Mouse (Mus musculus) skeletal muscle tissue, adult 2 months (tissue): ENCODE measurements around the gene Cdc14a.
A peak's percentile ranks its signal among the peaks of the same experiment; 100 is the strongest.

Experiments used
- DNase-seq: peaks from one replicate; pipeline ENCODE4 v3.0.0-alpha.2; 2012; ENCODE audit warnings: low read depth, low spot score

Gene Cdc14a

GRCm38 (mm10) chr3:116329023-116329762 is 94.6 kb downstream of the Cdc14a start:
- no peak for DNase-seq

GRCm38 (mm10) chr3:116327616-116328004 is 96.2 kb downstream of the Cdc14a start:
- no peak for DNase-seq

GRCm38 (mm10) chr3:116327001-116327615 is 96.7 kb downstream of the Cdc14a start:
- peak; percentile 60 for DNase-seq

- no peak for DNase-seq
Observed at GRCm38 (mm10) chr3:116325501-116325900, 98.3 kb downstream of the Cdc14a start.

- DNase-seq = no peak
Observed at GRCm38 (mm10) chr3:116319696-116320095, 104.1 kb downstream of the Cdc14a start.

GRCm38 (mm10) chr3:116311838-116312237 is 112.0 kb downstream of the Cdc14a start:
- no peak for DNase-seq

- DNase-seq = no peak
Observed at GRCm38 (mm10) chr3:116311173-116311572, 112.7 kb downstream of the Cdc14a start.

- no peak for DNase-seq
Observed at GRCm38 (mm10) chr3:116310672-116311071, 113.2 kb downstream of the Cdc14a start.

GRCm38 (mm10) chr3:116310033-116310432 is 113.8 kb downstream of the Cdc14a start:
- DNase-seq = no peak

GRCm38 (mm10) chr3:116304800-116305753 is 118.8 kb downstream of the Cdc14a start:
- DNase-seq = no peak

GRCm38 (mm10) chr3:116302581-116302980 is 121.3 kb downstream of the Cdc14a start:
- DNase-seq = no peak

GRCm38 (mm10) chr3:116301754-116302153 is 122.1 kb downstream of the Cdc14a start:
- DNase-seq = no peak

GRCm38 (mm10) chr3:116298727-116299126 is 125.1 kb downstream of the Cdc14a start:
- no peak for DNase-seq

GRCm38 (mm10) chr3:116298003-116298402 is 125.8 kb downstream of the Cdc14a start:
- DNase-seq = no peak

GRCm38 (mm10) chr3:116297170-116297569 is 126.7 kb downstream of the Cdc14a start:
- no peak for DNase-seq

GRCm38 (mm10) chr3:116290041-116290815 is 133.6 kb downstream of the Cdc14a start:
- no peak for DNase-seq

- DNase-seq = peak; percentile 18
Observed at GRCm38 (mm10) chr3:116288833-116289232, 135.0 kb downstream of the Cdc14a start.

- no peak for DNase-seq
Observed at GRCm38 (mm10) chr3:116284735-116285134, 139.1 kb downstream of the Cdc14a start.

- DNase-seq = no peak
Observed at GRCm38 (mm10) chr3:116283996-116284395, 139.8 kb downstream of the Cdc14a start.

GRCm38 (mm10) chr3:116281663-116282062 is 142.2 kb downstream of the Cdc14a start:
- no peak for DNase-seq

GRCm38 (mm10) chr3:116277146-116277545 is 146.7 kb downstream of the Cdc14a start:
- DNase-seq = no peak
